Mouse (Mus musculus): ENCODE data around the gene Gm5431.

DNA sequence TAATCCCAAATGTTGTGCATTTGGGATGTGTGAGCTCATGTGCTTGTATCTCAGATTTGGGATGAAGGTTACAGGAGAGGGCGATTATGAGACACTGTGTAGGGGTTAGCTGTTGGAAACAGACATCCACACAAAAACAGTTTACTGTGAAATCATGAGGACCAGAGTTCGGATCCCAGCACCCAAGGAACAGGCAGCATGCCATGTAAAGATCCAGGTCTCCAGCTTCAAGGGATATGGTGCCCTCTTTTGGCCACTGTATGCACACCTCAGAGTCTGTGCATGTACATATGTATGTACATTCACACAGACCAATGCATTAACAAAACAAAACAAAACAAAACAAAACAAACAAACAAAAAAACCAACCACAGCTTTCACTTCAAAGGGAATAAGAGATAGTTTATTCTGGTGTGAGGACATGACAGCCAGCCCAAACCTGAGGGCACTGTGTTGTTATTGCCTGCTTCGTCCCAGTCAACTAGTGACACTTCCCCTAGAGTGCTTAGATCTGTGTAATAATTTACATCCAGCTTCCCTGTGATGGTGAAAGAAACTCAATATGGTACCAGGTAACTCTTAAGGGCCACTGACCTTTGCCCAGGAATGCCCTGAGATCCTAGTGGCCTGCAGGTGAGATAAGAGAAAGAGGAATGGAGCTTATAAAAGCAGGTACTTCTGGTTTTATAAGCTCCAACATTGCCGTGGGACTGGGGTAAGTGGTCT, 50.6 kb downstream of the Gm5431 start:
- TF ChIP-seq EP300 (IDR thresholded peaks at IDR 0.05; ENCODE audit: low read depth) (no peak), CTCF (IDR thresholded peaks at IDR 0.05; ENCODE audit: low read depth) (peak; percentile 68)

All from liver, embryonic 14.5 days (tissue).